In the genomic region with DNA sequence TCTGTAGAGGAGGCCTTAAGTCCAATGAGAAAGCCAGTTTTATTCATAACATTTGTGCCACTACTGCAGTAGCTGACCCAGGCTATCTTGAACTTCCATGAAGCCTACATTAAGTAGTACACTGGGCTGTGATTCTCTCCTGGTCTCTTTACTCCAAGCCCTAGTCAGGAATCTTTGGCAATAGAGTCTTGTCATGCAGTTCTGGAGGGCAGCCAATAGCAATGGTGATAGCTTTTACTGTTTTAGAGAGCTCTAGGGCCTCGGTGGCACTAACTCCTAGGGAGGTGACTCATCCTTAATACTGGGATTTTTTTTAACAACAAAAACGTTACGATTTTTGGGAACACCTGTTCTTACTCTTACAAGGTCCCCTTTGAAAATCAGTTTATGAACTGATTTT, we compare ENCODE assay signal across 25 mouse cellular contexts. TPM values are rescaled to one million over a fixed set of nuclear protein-coding genes. Genes with fewer than 3 reads are reported as not detected.
DNase-seq lines count a peak whose midpoint lies in the region; ATAC-seq and TF ChIP-seq lines count a peak whose summit lies in the region.
"Had no signal": no experiment of that assay in that cellular context is flagged by ENCODE, and none has a peak within 500 bp of the region (broad histone marks: within the 10 kb centered on the region; RNA-seq: fewer than 3 reads in every experiment).

No protein-coding gene starts in this region.

- no peak overlapping the region for H3K9ac ChIP-seq in heart, postnatal 0 days (replicated peaks; ENCODE audit: low read depth, low read length)
- no peak overlapping the region for H3K9ac ChIP-seq in heart, adult 2 months (ENCODE audit: low read depth, low read length)
- H3K9ac ChIP-seq in midbrain, embryonic 11.5 days (ENCODE audit: low read length), result no peak overlapping the region
- H3K9ac ChIP-seq in midbrain, embryonic 15.5 days, result no peak overlapping the region
- H3K9ac ChIP-seq: forebrain, embryonic 13.5 days; heart, embryonic 13.5 days; hindbrain, embryonic 12.5 days; hindbrain, embryonic 15.5 days had no signal

- intact Hi-C loops in heart, adult 2 months (cut with DNase I), result no loop called here

- TF ChIP-seq CTCF in heart, postnatal 0 days (IDR thresholded peaks at IDR 0.05; ENCODE audit: low read depth), result no peak
- no peak for TF ChIP-seq CTCF in heart, adult 2 months (IDR thresholded peaks at IDR 0.05)

- WGBS in heart, postnatal 0 days, result 24% methylated on average over 3 of the region's 3 CpGs
- WGBS in heart, adult 2 months, result 26% methylated on average over 3 of the region's 3 CpGs
- 92% methylated on average over 3 of the region's 3 CpGs for WGBS in midbrain, embryonic 11.5 days
- 82% methylated on average over 3 of the region's 3 CpGs for WGBS in midbrain, embryonic 15.5 days

- H3K27me3 ChIP-seq in heart, postnatal 0 days (ENCODE audit: control insufficient read depth, insufficient read depth, low read length), result no peaks in the 10 kb centered on the region
- H3K27me3 ChIP-seq in heart, adult 2 months (ENCODE audit: control insufficient read depth, insufficient read depth, low read length), result no peaks in the 10 kb centered on the region
- no peaks in the 10 kb centered on the region for H3K27me3 ChIP-seq in midbrain, embryonic 11.5 days (ENCODE audit: control insufficient read depth, insufficient read depth, low read length)
- no peaks in the 10 kb centered on the region for H3K27me3 ChIP-seq in midbrain, embryonic 15.5 days (replicated peaks)
- H3K27me3 ChIP-seq: forebrain, embryonic 13.5 days; heart, embryonic 13.5 days; hindbrain, embryonic 12.5 days; hindbrain, embryonic 15.5 days had no signal

- no peak for ATAC-seq in heart, postnatal 0 days (ENCODE audit: insufficient read depth, low read depth)
- no peak for ATAC-seq in midbrain, embryonic 11.5 days (ENCODE audit: low FRiP score)
- no peak for ATAC-seq in midbrain, embryonic 15.5 days (replicated peaks)
- ATAC-seq: activated CD4-positive, CD25-positive, alpha-beta regulatory T cell, adult 4 months; forebrain, embryonic 13.5 days; forebrain, embryonic 16.5 days; intestine, postnatal 0 days had no signal

- peak; percentile 18 for DNase-seq in adrenal gland, postnatal 10 days
- no peak for DNase-seq in adrenal gland, adult 18-20 months (ENCODE audit: low spot score in 2 of 2)
- peak; percentile 58 for DNase-seq in heart, postnatal 0 days (ENCODE audit: low spot score)
- DNase-seq in heart, adult 2 months, result no peak
- peak; percentile 77 for DNase-seq in midbrain, embryonic 11.5 days (ENCODE audit: low spot score, missing footprints)
- peak; percentile 8 for DNase-seq in brain, adult 2 months (ENCODE audit: low read depth, low spot score)
- DNase-seq in kidney, postnatal 10 days, result no peak
- DNase-seq: adrenal gland, adult 8-10 months; cerebellum, adult 11-12 months; cerebellum, adult 8-10 months; gastrocnemius, adult 2 months; gastrocnemius, postnatal 14 days; heart, adult 11 months; kidney, adult 2 months had no signal

- no peak for TF ChIP-seq POLR2A in heart, adult 2 months (IDR thresholded peaks at IDR 0.05; ENCODE audit: insufficient read depth, low read depth, low read length)

- H3K27ac ChIP-seq in heart, postnatal 0 days (ENCODE audit: low read depth), result no peak overlapping the region
- no peak overlapping the region for H3K27ac ChIP-seq in heart, adult 2 months
- H3K27ac ChIP-seq in midbrain, embryonic 11.5 days (ENCODE audit: low read depth, low read length), result no peak overlapping the region
- no peak overlapping the region for H3K27ac ChIP-seq in midbrain, embryonic 15.5 days
- H3K27ac ChIP-seq: forebrain, embryonic 10.5 days; forebrain, embryonic 13.5 days; gastrocnemius, adult 2 months; heart, embryonic 10.5 days; heart, embryonic 13.5 days; hindbrain, embryonic 12.5 days; hindbrain, embryonic 15.5 days had no signal

- H3K4me3 ChIP-seq in heart, postnatal 0 days (ENCODE audit: low read depth, low read length), result no peak overlapping the region
- H3K4me3 ChIP-seq in heart, adult 2 months, result no peak overlapping the region
- no peak overlapping the region for H3K4me3 ChIP-seq in midbrain, embryonic 11.5 days (ENCODE audit: low read depth, low read length)
- H3K4me3 ChIP-seq in midbrain, embryonic 15.5 days, result no peak overlapping the region
- H3K4me3 ChIP-seq: forebrain, embryonic 10.5 days; forebrain, embryonic 13.5 days; gastrocnemius, adult 2 months; heart, embryonic 10.5 days; heart, embryonic 13.5 days; hindbrain, embryonic 12.5 days; hindbrain, embryonic 15.5 days had no signal

- TF ChIP-seq EP300 in heart, postnatal 0 days (IDR thresholded peaks at IDR 0.05; ENCODE audit: low read depth), result no peak
- no peak for TF ChIP-seq EP300 in heart, adult 2 months (IDR thresholded peaks at IDR 0.05; ENCODE audit: insufficient read depth, low read depth, low read length)

- H3K79me2 ChIP-seq in heart, adult 2 months (replicated peaks; ENCODE audit: control insufficient read depth, insufficient read depth, low read length), result no peaks in the 10 kb centered on the region

- H3K4me2 ChIP-seq in heart, postnatal 0 days (ENCODE audit: low read depth, low read length), result no peak overlapping the region
- H3K4me2 ChIP-seq in midbrain, embryonic 11.5 days, result no peak overlapping the region
- H3K4me2 ChIP-seq in midbrain, embryonic 15.5 days, result no peak overlapping the region
- H3K4me2 ChIP-seq: forebrain, embryonic 13.5 days; heart, embryonic 13.5 days; hindbrain, embryonic 12.5 days; hindbrain, embryonic 15.5 days had no signal

- H3K9me3 ChIP-seq in heart, postnatal 0 days (replicated peaks; ENCODE audit: control insufficient read depth, low read length), result no peaks in the 10 kb centered on the region
- no peaks in the 10 kb centered on the region for H3K9me3 ChIP-seq in midbrain, embryonic 11.5 days (ENCODE audit: control insufficient read depth, low read length)
- no peaks in the 10 kb centered on the region for H3K9me3 ChIP-seq in midbrain, embryonic 15.5 days
- H3K9me3 ChIP-seq: forebrain, embryonic 10.5 days; forebrain, embryonic 13.5 days; heart, embryonic 10.5 days; heart, embryonic 13.5 days; hindbrain, embryonic 12.5 days; hindbrain, embryonic 15.5 days had no signal

- no peaks in the 10 kb centered on the region for H3K4me1 ChIP-seq in heart, postnatal 0 days (ENCODE audit: control insufficient read depth, insufficient read depth)
- no peaks in the 10 kb centered on the region for H3K4me1 ChIP-seq in heart, adult 2 months (ENCODE audit: control insufficient read depth, insufficient read depth, low read length)
- H3K4me1 ChIP-seq in midbrain, embryonic 11.5 days (ENCODE audit: control insufficient read depth, insufficient read depth, low read length), result no peaks in the 10 kb centered on the region
- no peaks in the 10 kb centered on the region for H3K4me1 ChIP-seq in midbrain, embryonic 15.5 days
- H3K4me1 ChIP-seq: forebrain, embryonic 13.5 days; heart, embryonic 10.5 days; heart, embryonic 13.5 days; hindbrain, embryonic 12.5 days; hindbrain, embryonic 15.5 days had no signal

- H3K36me3 ChIP-seq in heart, postnatal 0 days (replicated peaks; ENCODE audit: control insufficient read depth, insufficient read depth, low read length), result no peaks in the 10 kb centered on the region
- no peaks in the 10 kb centered on the region for H3K36me3 ChIP-seq in heart, adult 2 months (ENCODE audit: control insufficient read depth, insufficient read depth, low read length)
- no peaks in the 10 kb centered on the region for H3K36me3 ChIP-seq in midbrain, embryonic 11.5 days (ENCODE audit: control insufficient read depth, insufficient read depth, low read length)
- no peaks in the 10 kb centered on the region for H3K36me3 ChIP-seq in midbrain, embryonic 15.5 days (replicated peaks)
- H3K36me3 ChIP-seq: forebrain, embryonic 10.5 days; heart, embryonic 10.5 days; heart, embryonic 13.5 days; hindbrain, embryonic 12.5 days; hindbrain, embryonic 15.5 days had no signal

RNA-seq across cellular contexts. Expression of a gene that starts 40.1 kb away (rescaled TPM):
- 10 to 100 TPM; 23.2 to 30.6 TPM for total RNA-seq in adrenal gland, postnatal 10 days (2021)
- 10 to 100 TPM; 26.4 to 36.8 TPM for total RNA-seq in adrenal gland, adult 18-20 months (2021)
- total RNA-seq in heart, postnatal 0 days (2014; rRNA removed; ENCODE audit: low replicate concordance), result 6.9 TPM in 2 replicates
- 47.0 and 51.7 TPM in 2 replicates for polyA plus RNA-seq in heart, postnatal 0 days (2015; fragmentation: Nextera tagmentation; extraction: Ambion mirVana)
- 10 to 100 TPM; 35.4 to 37.1 TPM for total RNA-seq in heart, adult 2 months (2021)
- polyA plus RNA-seq in heart, adult 2 months (2012; rRNA removed), result 40.4 and 45.3 TPM in 2 replicates
- 15.4 and 15.9 TPM in 2 replicates for polyA plus RNA-seq in midbrain, embryonic 11.5 days (2014; fragmentation: Nextera tagmentation; extraction: Ambion mirVana)
- 31.9 and 35.8 TPM in 2 replicates for polyA plus RNA-seq in midbrain, embryonic 15.5 days (2015; fragmentation: Nextera tagmentation; extraction: Ambion mirVana)

RNA-seq across cellular contexts. Expression of a gene that starts 54.1 kb away (rescaled TPM):
- total RNA-seq in adrenal gland, postnatal 10 days (2021), result 1 to 10 TPM; 3.8 to 5.2 TPM
- total RNA-seq in adrenal gland, adult 18-20 months (2021), result 1 to 10 TPM in 1 of 2 experiments, under 1 TPM in 1; 0.30 to 1.7 TPM
- total RNA-seq in heart, postnatal 0 days (2014; rRNA removed; ENCODE audit: low replicate concordance), result 0.19 and 0.53 TPM in 2 replicates
- polyA plus RNA-seq in heart, postnatal 0 days (2015; fragmentation: Nextera tagmentation; extraction: Ambion mirVana), result 1.7 and 1.8 TPM in 2 replicates
- 1 to 10 TPM; 5.0 to 5.7 TPM for total RNA-seq in heart, adult 2 months (2021)
- polyA plus RNA-seq in heart, adult 2 months (2012; rRNA removed), result 8.3 TPM in 2 replicates
- polyA plus RNA-seq in midbrain, embryonic 11.5 days (2014; fragmentation: Nextera tagmentation; extraction: Ambion mirVana), result 0.64 and 0.69 TPM in 2 replicates
- polyA plus RNA-seq in midbrain, embryonic 15.5 days (2015; fragmentation: Nextera tagmentation; extraction: Ambion mirVana), result 1.1 and 1.6 TPM in 2 replicates
- total RNA-seq: hematopoietic stem cell, adult 5-6 weeks had no signal
- polyA plus RNA-seq: activated CD4-positive, CD25-positive, alpha-beta regulatory T cell, adult 4 months had no signal

Comparison
In these comparisons a context has a peak if more than half of its experiments do, and no peak if none do; other contexts are left out.
1. DNase-seq: peak in adrenal gland, postnatal 10 days (single experiment), heart, postnatal 0 days (single experiment), midbrain, embryonic 11.5 days (single experiment) and brain, adult 2 months (single experiment); none in adrenal gland, adult 18-20 months (0 of 2), heart, adult 2 months (0 of 2) and kidney, postnatal 10 days (single experiment).